Mouse (Mus musculus): Measurements from ENCODE around the gene 1700025G04Rik. TPM values are rescaled to one million over a fixed set of nuclear protein-coding genes. Genes with fewer than 3 reads are reported as not detected.

1700025G04Rik gene
- polyA plus RNA-seq, 1 experiment = 0.01 TPM

GRCm38 (mm10) chr1:152043453-152043852 lies 46.5 kb downstream of the 1700025G04Rik start:
- TF ChIP-seq TAL1 (IDR thresholded peaks at IDR 0.05; ENCODE audit: low read length) = no peak
- Histone ChIP-seq H3K4me3 (replicated peaks) (no peak overlapping the region), H3K4me1 (ENCODE audit: control insufficient read depth) (no peaks in the 10 kb centered on the region), H3K27me3 (ENCODE audit: control insufficient read depth) (no peaks in the 10 kb centered on the region), H3K36me3 (ENCODE audit: control insufficient read depth) (no peaks in the 10 kb centered on the region), H3K9me3 (ENCODE audit: control insufficient read depth, low read length) (no peaks in the 10 kb centered on the region)

GRCm38 (mm10) chr1:152042409-152042808 lies 47.5 kb downstream of the 1700025G04Rik start:
- H3K36me3 ChIP-seq (ENCODE audit: control insufficient read depth) = no peaks in the 10 kb centered on the region
- TF ChIP-seq TAL1 (IDR thresholded peaks at IDR 0.05; ENCODE audit: low read length) (no peak), GATA1 (IDR thresholded peaks at IDR 0.05; ENCODE audit: low read length) (no peak)
- H3K4me1 ChIP-seq (ENCODE audit: control insufficient read depth) = no peaks in the 10 kb centered on the region
- no peak overlapping the region for H3K4me3 ChIP-seq (replicated peaks)
- no peaks in the 10 kb centered on the region for H3K9me3 ChIP-seq (ENCODE audit: control insufficient read depth, low read length)
- H3K27me3 ChIP-seq (ENCODE audit: control insufficient read depth) = no peaks in the 10 kb centered on the region

- no peaks in the 10 kb centered on the region for H3K4me1 ChIP-seq (ENCODE audit: control insufficient read depth)
- H3K36me3 ChIP-seq (ENCODE audit: control insufficient read depth) = no peaks in the 10 kb centered on the region
- no peaks in the 10 kb centered on the region for H3K9me3 ChIP-seq (ENCODE audit: control insufficient read depth, low read length)
- H3K4me3 ChIP-seq (replicated peaks) = no peak overlapping the region
- TF ChIP-seq GATA1 (IDR thresholded peaks at IDR 0.05; ENCODE audit: low read length) (no peak), TAL1 (IDR thresholded peaks at IDR 0.05; ENCODE audit: low read length) (no peak)
- H3K27me3 ChIP-seq (ENCODE audit: control insufficient read depth) = no peaks in the 10 kb centered on the region
Measured at GRCm38 (mm10) chr1:152041005-152041404, 48.9 kb downstream of the 1700025G04Rik start.

GRCm38 (mm10) chr1:152040053-152040452 lies 49.9 kb downstream of the 1700025G04Rik start:
- no peak for TF ChIP-seq GATA1 (IDR thresholded peaks at IDR 0.05; ENCODE audit: low read length)
- no peak for TF ChIP-seq TAL1 (IDR thresholded peaks at IDR 0.05; ENCODE audit: low read length)
- H3K9me3 ChIP-seq (ENCODE audit: control insufficient read depth, low read length) = no peaks in the 10 kb centered on the region
- no peaks in the 10 kb centered on the region for H3K4me1 ChIP-seq (ENCODE audit: control insufficient read depth)
- H3K4me3 ChIP-seq (replicated peaks) = no peak overlapping the region
- H3K36me3 ChIP-seq (ENCODE audit: control insufficient read depth) = no peaks in the 10 kb centered on the region
- H3K27me3 ChIP-seq (ENCODE audit: control insufficient read depth) = no peaks in the 10 kb centered on the region

GRCm38 (mm10) chr1:152039588-152039987 lies 50.3 kb downstream of the 1700025G04Rik start:
- Histone ChIP-seq H3K27me3 (ENCODE audit: control insufficient read depth) (no peaks in the 10 kb centered on the region), H3K4me3 (replicated peaks) (no peak overlapping the region), H3K9me3 (ENCODE audit: control insufficient read depth, low read length) (no peaks in the 10 kb centered on the region), H3K36me3 (ENCODE audit: control insufficient read depth) (no peaks in the 10 kb centered on the region), H3K4me1 (ENCODE audit: control insufficient read depth) (no peaks in the 10 kb centered on the region)
- TF ChIP-seq TAL1 (IDR thresholded peaks at IDR 0.05; ENCODE audit: low read length) = no peak
- no peak for TF ChIP-seq GATA1 (IDR thresholded peaks at IDR 0.05; ENCODE audit: low read length)

GRCm38 (mm10) chr1:152038086-152038485 lies 51.8 kb downstream of the 1700025G04Rik start:
- TF ChIP-seq TAL1 (IDR thresholded peaks at IDR 0.05; ENCODE audit: low read length) (no peak), GATA1 (IDR thresholded peaks at IDR 0.05; ENCODE audit: low read length) (no peak)
- H3K4me1 ChIP-seq (ENCODE audit: control insufficient read depth) = no peaks in the 10 kb centered on the region

GRCm38 (mm10) chr1:152037589-152037988 lies 52.3 kb downstream of the 1700025G04Rik start:
- Histone ChIP-seq H3K4me1 (ENCODE audit: control insufficient read depth) (no peaks in the 10 kb centered on the region), H3K9me3 (ENCODE audit: control insufficient read depth, low read length) (no peaks in the 10 kb centered on the region), H3K27me3 (ENCODE audit: control insufficient read depth) (no peaks in the 10 kb centered on the region), H3K4me3 (replicated peaks) (no peak overlapping the region), H3K36me3 (ENCODE audit: control insufficient read depth) (no peaks in the 10 kb centered on the region)
- TF ChIP-seq TAL1 (IDR thresholded peaks at IDR 0.05; ENCODE audit: low read length) (no peak), GATA1 (IDR thresholded peaks at IDR 0.05; ENCODE audit: low read length) (no peak)

More at GRCm38 (mm10) chr1:152038086-152038485, 51.8 kb downstream of the 1700025G04Rik start:
- Histone ChIP-seq H3K4me3 (replicated peaks) (no peak overlapping the region), H3K36me3 (ENCODE audit: control insufficient read depth) (no peaks in the 10 kb centered on the region), H3K27me3 (ENCODE audit: control insufficient read depth) (no peaks in the 10 kb centered on the region), H3K9me3 (ENCODE audit: control insufficient read depth, low read length) (no peaks in the 10 kb centered on the region)

- no peaks in the 10 kb centered on the region for H3K36me3 ChIP-seq (ENCODE audit: control insufficient read depth)
- no peak overlapping the region for H3K4me3 ChIP-seq (replicated peaks)
- H3K27me3 ChIP-seq (ENCODE audit: control insufficient read depth) = no peaks in the 10 kb centered on the region
- TF ChIP-seq TAL1 (IDR thresholded peaks at IDR 0.05; ENCODE audit: low read length) (no peak), GATA1 (IDR thresholded peaks at IDR 0.05; ENCODE audit: low read length) (no peak)
- H3K4me1 ChIP-seq (ENCODE audit: control insufficient read depth) = no peaks in the 10 kb centered on the region
- no peaks in the 10 kb centered on the region for H3K9me3 ChIP-seq (ENCODE audit: control insufficient read depth, low read length)
Measured at GRCm38 (mm10) chr1:152034766-152035165, 55.2 kb downstream of the 1700025G04Rik start.

- no peaks in the 10 kb centered on the region for H3K4me1 ChIP-seq (ENCODE audit: control insufficient read depth)
- H3K4me3 ChIP-seq (replicated peaks) = no peak overlapping the region
- no peaks in the 10 kb centered on the region for H3K9me3 ChIP-seq (ENCODE audit: control insufficient read depth, low read length)
- no peaks in the 10 kb centered on the region for H3K27me3 ChIP-seq (ENCODE audit: control insufficient read depth)
- no peak for TF ChIP-seq GATA1 (IDR thresholded peaks at IDR 0.05; ENCODE audit: low read length)
- TF ChIP-seq TAL1 (IDR thresholded peaks at IDR 0.05; ENCODE audit: low read length) = no peak
- no peaks in the 10 kb centered on the region for H3K36me3 ChIP-seq (ENCODE audit: control insufficient read depth)
Measured at GRCm38 (mm10) chr1:152033731-152034130, 56.2 kb downstream of the 1700025G04Rik start.

GRCm38 (mm10) chr1:152032144-152032543 lies 57.8 kb downstream of the 1700025G04Rik start:
- Histone ChIP-seq H3K9me3 (ENCODE audit: control insufficient read depth, low read length) (no peaks in the 10 kb centered on the region), H3K36me3 (ENCODE audit: control insufficient read depth) (no peaks in the 10 kb centered on the region), H3K4me1 (ENCODE audit: control insufficient read depth) (no peaks in the 10 kb centered on the region), H3K27me3 (ENCODE audit: control insufficient read depth) (no peaks in the 10 kb centered on the region), H3K4me3 (replicated peaks) (no peak overlapping the region)
- no peak for TF ChIP-seq GATA1 (IDR thresholded peaks at IDR 0.05; ENCODE audit: low read length)
